Mouse (Mus musculus): ENCODE data around the gene Tmem50b. TPM values are rescaled to one million over a fixed set of nuclear protein-coding genes. Genes with fewer than 3 reads are reported as not detected.

The Tmem50b gene
- total and polyA plus RNA-seq, 2 experiments from 2014 or later, result 79.6 to 114 TPM

DNA sequence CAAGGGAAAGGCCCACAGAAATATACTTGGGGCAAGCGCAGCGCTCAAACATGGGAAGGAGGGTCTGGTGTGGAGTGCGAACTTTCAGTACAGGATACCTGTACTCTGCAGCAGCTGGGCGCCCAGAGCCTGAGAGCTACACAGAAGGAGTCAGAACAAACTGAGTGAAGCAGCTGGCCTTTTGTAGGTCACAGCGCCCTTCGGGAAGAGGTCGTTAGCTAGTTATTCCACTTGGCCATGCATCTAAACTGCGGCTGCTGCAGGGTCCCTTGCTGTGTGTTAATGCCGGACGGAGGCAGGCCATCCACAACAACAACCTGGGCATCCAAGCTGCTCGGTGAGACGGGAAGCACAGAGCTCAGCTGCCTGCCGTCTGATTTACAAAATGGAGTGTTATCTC, 22.4 kb downstream of the Tmem50b start:
- no peak overlapping the region for H3K9ac ChIP-seq (replicated peaks; ENCODE audit: low read length)
- no peak for TF ChIP-seq CTCF (IDR thresholded peaks at IDR 0.05; ENCODE audit: low read depth)
- H3K4me1 ChIP-seq (ENCODE audit: insufficient read depth, low read length), result no peaks in the 10 kb centered on the region
- no peak overlapping the region for H3K27ac ChIP-seq
- H3K36me3 ChIP-seq (ENCODE audit: insufficient read depth, low read length), result peaks cover 4% of the 10 kb centered on the region
- H3K4me3 ChIP-seq (ENCODE audit: low read length), result no peak overlapping the region
- no peak for ATAC-seq
- 67% methylated on average over 13 of the region's 13 CpGs for WGBS
- no peaks in the 10 kb centered on the region for H3K9me3 ChIP-seq (ENCODE audit: low read length)
- H3K27me3 ChIP-seq (ENCODE audit: insufficient read depth, low read length), result no peaks in the 10 kb centered on the region
- H3K4me2 ChIP-seq (ENCODE audit: low read depth, low read length), result no peak overlapping the region
- no peak for DNase-seq (ENCODE audit: low spot score)

- 68% methylated on average over 3 of the region's 3 CpGs for WGBS
Measured at GRCm38 (mm10) chr16:91571105-91571504, 26.5 kb downstream of the Tmem50b start.

GRCm38 (mm10) chr16:91568960-91569359, 28.6 kb downstream of the Tmem50b start:
- H3K27ac ChIP-seq, result no peak overlapping the region
- no peak overlapping the region for H3K4me2 ChIP-seq (ENCODE audit: low read depth, low read length)
- no peak overlapping the region for H3K9ac ChIP-seq (replicated peaks; ENCODE audit: low read length)
- H3K9me3 ChIP-seq (ENCODE audit: low read length), result no peaks in the 10 kb centered on the region
- ATAC-seq (no peak), DNase-seq (ENCODE audit: low spot score) (no peak)
- 86% methylated on average over 10 of the region's 10 CpGs for WGBS
- no peaks in the 10 kb centered on the region for H3K4me1 ChIP-seq (ENCODE audit: insufficient read depth, low read length)
- TF ChIP-seq CTCF (IDR thresholded peaks at IDR 0.05; ENCODE audit: low read depth), result no peak
- no peak overlapping the region for H3K4me3 ChIP-seq (ENCODE audit: low read length)
- H3K27me3 ChIP-seq (ENCODE audit: insufficient read depth, low read length), result no peaks in the 10 kb centered on the region
- H3K36me3 ChIP-seq (ENCODE audit: insufficient read depth, low read length), result peaks cover 6% of the 10 kb centered on the region

More at GRCm38 (mm10) chr16:91571105-91571504, 26.5 kb downstream of the Tmem50b start:
- Histone ChIP-seq H3K9me3 (ENCODE audit: low read length) (no peaks in the 10 kb centered on the region), H3K4me1 (ENCODE audit: insufficient read depth, low read length) (no peaks in the 10 kb centered on the region), H3K27ac (no peak overlapping the region), H3K9ac (replicated peaks; ENCODE audit: low read length) (no peak overlapping the region), H3K36me3 (ENCODE audit: insufficient read depth, low read length) (peaks cover 4% of the 10 kb centered on the region; the same call in 1 of the 2 replicates), H3K4me3 (ENCODE audit: low read length) (no peak overlapping the region), H3K27me3 (ENCODE audit: insufficient read depth, low read length) (no peaks in the 10 kb centered on the region), H3K4me2 (ENCODE audit: low read depth, low read length) (no peak overlapping the region)
- DNase-seq (ENCODE audit: low spot score), result no peak
- ATAC-seq, result no peak
- no peak for TF ChIP-seq CTCF (IDR thresholded peaks at IDR 0.05; ENCODE audit: low read depth)

DNA sequence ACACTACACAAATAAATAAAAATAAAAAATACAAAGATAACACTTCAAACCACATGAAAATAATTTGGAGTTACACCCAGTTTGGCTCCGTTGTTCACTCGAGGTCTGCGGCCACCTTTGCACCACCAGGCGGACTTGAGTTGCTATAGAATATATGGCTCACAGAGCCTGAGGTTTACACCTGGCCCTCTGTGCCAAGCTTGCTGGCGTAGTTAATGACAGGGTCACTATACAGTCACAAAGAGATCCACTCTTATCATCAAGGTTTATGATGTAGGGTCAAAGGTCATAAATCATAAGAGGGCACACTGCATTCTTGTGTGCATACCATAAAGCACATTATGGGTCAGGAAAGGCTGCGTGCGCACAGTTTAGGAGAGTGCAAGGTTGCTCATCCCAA, 31.6 kb downstream of the Tmem50b start:
- DNase-seq (ENCODE audit: low spot score), result no peak
- WGBS, result 91% methylated on average over 7 of the region's 7 CpGs

DNA sequence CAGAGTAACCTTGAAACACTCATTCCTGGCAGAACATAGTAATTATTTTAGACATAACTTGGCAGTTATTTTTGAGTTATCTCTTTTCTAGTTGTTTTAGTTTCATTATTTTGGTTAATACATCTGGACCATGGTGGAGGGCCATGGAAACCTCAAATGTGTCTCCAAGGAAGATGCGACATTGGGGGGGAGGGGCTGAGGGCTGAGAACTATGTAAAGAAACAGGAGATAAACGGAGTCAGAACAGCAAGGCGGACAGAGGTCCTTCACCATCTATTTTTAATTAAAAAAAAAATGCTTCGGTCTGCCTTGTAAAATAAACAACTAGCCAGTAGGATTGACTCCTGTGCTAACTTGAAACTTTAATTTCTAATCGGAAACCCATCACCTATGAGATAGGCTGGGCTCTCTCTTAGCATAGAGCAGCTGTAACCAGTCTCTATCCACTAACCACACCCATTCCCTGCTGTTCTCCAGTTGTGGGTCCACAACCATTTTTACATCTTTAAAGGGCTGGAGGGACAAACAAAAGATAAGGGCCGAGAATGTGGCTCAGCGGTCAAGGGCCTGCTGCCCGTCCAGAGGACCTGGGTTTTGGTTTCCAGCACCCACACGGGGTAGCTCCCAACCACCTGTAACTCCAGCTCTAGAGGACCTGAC, 32.2 kb downstream of the Tmem50b start:
- 70% methylated on average over 9 of the region's 9 CpGs for WGBS
- Histone ChIP-seq H3K36me3 (ENCODE audit: insufficient read depth, low read length) (peaks cover 13% of the 10 kb centered on the region; the same call in 1 of the 2 replicates), H3K9ac (replicated peaks; ENCODE audit: low read length) (no peak overlapping the region), H3K9me3 (ENCODE audit: low read length) (no peaks in the 10 kb centered on the region), H3K4me2 (ENCODE audit: low read depth, low read length) (no peak overlapping the region), H3K4me1 (ENCODE audit: insufficient read depth, low read length) (no peaks in the 10 kb centered on the region), H3K27me3 (ENCODE audit: insufficient read depth, low read length) (no peaks in the 10 kb centered on the region), H3K4me3 (ENCODE audit: low read length) (no peak overlapping the region), H3K27ac (no peak overlapping the region)
- no peak for TF ChIP-seq CTCF (IDR thresholded peaks at IDR 0.05; ENCODE audit: low read depth)
- DNase-seq (ENCODE audit: low spot score), result no peak
- no peak for ATAC-seq

More for the DNA sequence above, 31.6 kb downstream of the Tmem50b start:
- Histone ChIP-seq H3K36me3 (ENCODE audit: insufficient read depth, low read length) (peaks cover 13% of the 10 kb centered on the region; the same call in 1 of the 2 replicates), H3K27ac (no peak overlapping the region), H3K4me1 (ENCODE audit: insufficient read depth, low read length) (no peaks in the 10 kb centered on the region), H3K9ac (replicated peaks; ENCODE audit: low read length) (no peak overlapping the region), H3K9me3 (ENCODE audit: low read length) (no peaks in the 10 kb centered on the region), H3K4me2 (ENCODE audit: low read depth, low read length) (no peak overlapping the region), H3K4me3 (ENCODE audit: low read length) (no peak overlapping the region), H3K27me3 (ENCODE audit: insufficient read depth, low read length) (no peaks in the 10 kb centered on the region)
- TF ChIP-seq CTCF (IDR thresholded peaks at IDR 0.05; ENCODE audit: low read depth), result no peak
- no peak for ATAC-seq

DNA sequence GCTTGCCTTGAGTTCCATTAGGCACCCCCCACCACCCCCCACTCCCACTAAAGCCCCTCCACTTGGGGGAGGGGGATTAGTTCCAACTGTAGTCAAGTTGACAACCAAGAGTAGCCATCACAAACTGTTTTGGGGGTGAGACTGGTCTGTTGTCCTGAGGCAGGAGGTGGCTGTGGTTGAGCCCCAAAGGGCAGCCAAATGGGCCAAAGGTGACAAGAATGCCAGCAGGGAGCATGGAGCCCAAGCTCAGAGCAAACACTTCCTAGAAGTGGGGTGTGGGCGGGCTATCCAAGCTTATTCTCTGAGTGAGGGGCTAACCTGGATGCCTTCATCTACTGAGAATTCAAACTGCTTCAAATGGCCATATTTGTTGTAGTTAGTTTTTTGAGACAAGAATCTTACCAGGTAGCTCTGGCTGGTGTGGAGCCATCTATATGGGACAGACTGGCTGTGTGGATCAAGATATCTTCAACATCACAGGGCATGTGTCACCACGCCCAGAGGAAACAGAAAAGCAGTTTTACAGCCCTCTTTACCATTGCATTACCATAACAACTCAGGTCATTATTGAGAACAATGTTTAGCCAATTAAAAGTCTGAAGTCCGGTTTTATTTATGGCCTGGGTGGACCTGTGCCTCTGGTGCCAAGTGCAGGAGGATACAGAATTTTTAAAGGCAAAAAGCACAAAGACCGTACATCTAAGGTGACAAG, 32.9 kb downstream of the Tmem50b start:
- no peak overlapping the region for H3K27ac ChIP-seq
- H3K4me1 ChIP-seq (ENCODE audit: insufficient read depth, low read length), result no peaks in the 10 kb centered on the region
- no peak for ATAC-seq
- no peak for TF ChIP-seq CTCF (IDR thresholded peaks at IDR 0.05; ENCODE audit: low read depth)
- H3K9me3 ChIP-seq (ENCODE audit: low read length), result no peaks in the 10 kb centered on the region
- H3K9ac ChIP-seq (replicated peaks; ENCODE audit: low read length), result no peak overlapping the region
- H3K27me3 ChIP-seq (ENCODE audit: insufficient read depth, low read length), result no peaks in the 10 kb centered on the region
- peaks cover 13% of the 10 kb centered on the region; the same call in 1 of the 2 replicates for H3K36me3 ChIP-seq (ENCODE audit: insufficient read depth, low read length)
- H3K4me2 ChIP-seq (ENCODE audit: low read depth, low read length), result no peak overlapping the region
- no peak overlapping the region for H3K4me3 ChIP-seq (ENCODE audit: low read length)
- 84% methylated on average over 4 of the region's 4 CpGs for WGBS
- DNase-seq (ENCODE audit: low spot score), result no peak

Data from hindbrain, postnatal 0 days (tissue).